Mouse (Mus musculus) limb, embryonic 14.5 days (tissue): ENCODE measurements at regions not wholly inside any gene's neighbourhood (a gene's known extent, or its start where the extent isn't known, plus 50 kb on each side); places are given as distances from the start of the nearest gene placed in this dataset.
"Not testable (repeated sequence)": the region's sequence is repeated elsewhere in the genome, so short reads cannot be mapped to it uniquely, and the experiment has no call there.

ENCODE experiments used
- ATAC-seq: fragments of 200-750 bp; cut with Nextera tagmentation; 2 replicates; pipeline ENCODE4 v1.8.0; 2017; ENCODE audit warnings: low read depth, moderate number of reproducible peaks, moderate TSS enrichment; ENCODE audit not compliant: low FRiP score
- DNase-seq: peaks from one replicate; pipeline ENCODE4 v3.0.0-alpha.2; 2015; ENCODE audit warnings: low spot score
- H3K27ac ChIP-seq: fragments of 300-500 bp; sonication (generic); replicated peaks from 2 replicates; pipeline ENCODE4 v1.5.1; 2014; ENCODE audit warnings: low read depth, mild to moderate bottlenecking, low read length, moderate library complexity, mixed read lengths
- H3K27me3 ChIP-seq: fragments of 300-500 bp; sonication (generic); 2 replicates; pipeline ENCODE4 v1.6.1; 2014; ENCODE audit warnings: low read length, mixed read lengths; ENCODE audit not compliant: control insufficient read depth, insufficient read depth
- H3K36me3 ChIP-seq: fragments of 300-500 bp; sonication (generic); 2 replicates; pipeline ENCODE4 v1.6.1; 2014; ENCODE audit warnings: mild to moderate bottlenecking, low read length, moderate library complexity, mixed read lengths; ENCODE audit not compliant: control insufficient read depth, insufficient read depth
- H3K4me1 ChIP-seq: fragments of 300-500 bp; sonication (generic); 2 replicates; pipeline ENCODE4 v1.6.1; 2014; ENCODE audit warnings: antibody characterized with exemption, low read length, mixed read lengths; ENCODE audit not compliant: control insufficient read depth, insufficient read depth
- H3K4me2 ChIP-seq: fragments of 300-500 bp; sonication (generic); replicated peaks from 2 replicates; pipeline ENCODE4 v1.6.1; 2014; ENCODE audit warnings: low read depth, mild to moderate bottlenecking, low read length, moderate library complexity; ENCODE audit not compliant: severe bottlenecking
- H3K4me3 ChIP-seq: fragments of 300-500 bp; sonication (generic); replicated peaks from 2 replicates; pipeline ENCODE4 v1.5.1; 2014; ENCODE audit warnings: low read length
- H3K9ac ChIP-seq: fragments of 300-500 bp; sonication (generic); 2 replicates; pipeline ENCODE4 v1.6.1; 2014; ENCODE audit warnings: mild to moderate bottlenecking, low read depth, low read length, moderate library complexity; ENCODE audit not compliant: severe bottlenecking
- H3K9me3 ChIP-seq: fragments of 300-500 bp; sonication (generic); 2 replicates; pipeline ENCODE4 v1.6.1; 2016; ENCODE audit warnings: low read length; ENCODE audit not compliant: control insufficient read depth
- POLR2A ChIP-seq: fragments of 200-500 bp; IDR thresholded peaks from 2 replicates; pipeline ENCODE4 v1.8.0; 2012; ENCODE audit warnings: inconsistent platforms, mild to moderate bottlenecking, moderate library complexity, borderline replicate concordance; ENCODE audit not compliant: insufficient read depth, insufficient read length; ENCODE audit errors: extremely low read depth
- WGBS: fragments of 180-500 bp; shearing (Covaris S2); extraction: QIAGEN DNeasy Blood & Tissue Kit; methylation state at CpG from one replicate; pipeline ENCODE4 v1.1.7; 2014; 5-methylcytosine and 5-hydroxymethylcytosine counted together

DNA sequence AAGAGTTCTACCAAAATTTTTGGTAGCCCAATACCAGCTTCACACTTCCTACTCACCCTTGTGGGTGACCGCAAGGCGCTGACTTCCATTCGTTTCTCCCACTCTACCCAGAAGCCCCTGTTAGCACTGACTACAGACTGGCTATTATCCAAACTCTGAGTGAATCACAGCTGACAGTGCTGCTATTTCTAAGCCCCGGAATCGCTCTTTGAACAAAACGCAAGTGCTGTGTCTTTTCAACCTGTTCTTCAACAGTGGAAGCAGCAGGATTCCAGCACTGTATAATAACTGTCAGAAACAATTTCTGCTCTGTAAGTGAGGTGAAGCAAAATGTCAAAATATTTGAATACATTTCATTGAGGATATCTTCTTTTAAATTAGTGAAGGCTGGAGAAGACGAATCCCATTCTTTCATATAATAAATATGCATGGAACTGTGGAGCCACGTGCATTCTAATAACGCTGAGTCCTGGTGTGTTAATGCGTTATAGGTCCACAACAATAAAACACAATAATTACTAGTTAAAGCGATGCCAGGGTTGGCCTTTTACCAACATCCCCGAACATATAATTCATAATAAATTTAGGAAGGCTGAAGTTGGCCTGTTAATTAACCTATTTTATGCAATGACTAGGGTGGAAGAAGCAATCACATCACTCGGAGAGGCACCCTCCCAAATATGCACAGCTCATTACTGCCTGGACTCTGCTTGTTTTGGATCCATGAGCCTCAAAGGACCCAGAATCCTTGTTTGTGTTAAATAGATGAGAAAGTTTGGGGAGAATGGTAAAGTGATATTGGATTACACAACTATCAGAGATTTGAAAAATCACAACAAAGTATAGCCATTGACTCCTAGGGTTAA, 169.0 kb upstream of the Fbxl4 start:
- Histone ChIP-seq H3K9ac (no peak overlapping the region), H3K27me3 (no peaks in the 10 kb centered on the region), H3K9me3 (no peaks in the 10 kb centered on the region), H3K36me3 (no peaks in the 10 kb centered on the region), H3K4me1 (no peaks in the 10 kb centered on the region), H3K4me3 (no peak overlapping the region), H3K27ac (no peak overlapping the region), H3K4me2 (no peak overlapping the region)
- no peak for DNase-seq
- ATAC-seq = no peak
- 76% methylated on average over 13 of the region's 13 CpGs for WGBS
- no peak for TF ChIP-seq POLR2A

GRCm38 (mm10) chr4:22196501-22196900, 160.8 kb upstream of the Fbxl4 start:
- ATAC-seq = no peak
- H3K27me3 ChIP-seq = no peaks in the 10 kb centered on the region
- no peak for TF ChIP-seq POLR2A
- no peak overlapping the region for H3K27ac ChIP-seq
- H3K4me3 ChIP-seq = no peak overlapping the region
- H3K4me2 ChIP-seq = no peak overlapping the region
- peak; percentile 58 for DNase-seq
- H3K36me3 ChIP-seq = no peaks in the 10 kb centered on the region
- no peak overlapping the region for H3K9ac ChIP-seq
- no peaks in the 10 kb centered on the region for H3K9me3 ChIP-seq
- no peaks in the 10 kb centered on the region for H3K4me1 ChIP-seq
- WGBS = 15% methylated on average over 3 of the region's 3 CpGs

DNA sequence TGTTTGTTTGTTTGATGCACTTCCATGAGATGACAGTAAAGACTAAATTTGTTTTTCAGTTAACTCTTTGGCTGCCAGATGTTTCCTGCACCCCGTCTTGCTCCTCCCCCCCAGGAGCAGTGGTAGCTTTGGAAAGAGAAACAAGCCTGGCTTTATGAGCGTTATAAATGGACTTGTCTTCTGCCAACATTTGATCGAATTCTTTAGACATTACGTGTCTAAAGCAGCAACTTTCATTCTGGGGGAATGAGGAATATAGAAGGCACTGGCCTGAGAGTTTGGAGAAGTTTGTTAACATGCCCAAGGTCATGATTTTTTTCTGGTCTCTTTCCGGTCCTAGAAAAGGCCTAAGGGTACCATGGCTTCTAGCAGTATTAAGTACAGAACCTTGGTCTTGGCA, 148.8 kb upstream of the Fbxl4 start:
- TF ChIP-seq POLR2A = no peak
- H3K4me1 ChIP-seq = no peaks in the 10 kb centered on the region
- no peak overlapping the region for H3K27ac ChIP-seq
- WGBS = 48% methylated on average over 5 of the region's 5 CpGs
- H3K9me3 ChIP-seq = no peaks in the 10 kb centered on the region
- no peak overlapping the region for H3K4me2 ChIP-seq
- H3K9ac ChIP-seq = no peak overlapping the region
- no peaks in the 10 kb centered on the region for H3K27me3 ChIP-seq
- no peaks in the 10 kb centered on the region for H3K36me3 ChIP-seq
- ATAC-seq (no peak), DNase-seq (peak; percentile 53)
- H3K4me3 ChIP-seq = no peak overlapping the region

DNA sequence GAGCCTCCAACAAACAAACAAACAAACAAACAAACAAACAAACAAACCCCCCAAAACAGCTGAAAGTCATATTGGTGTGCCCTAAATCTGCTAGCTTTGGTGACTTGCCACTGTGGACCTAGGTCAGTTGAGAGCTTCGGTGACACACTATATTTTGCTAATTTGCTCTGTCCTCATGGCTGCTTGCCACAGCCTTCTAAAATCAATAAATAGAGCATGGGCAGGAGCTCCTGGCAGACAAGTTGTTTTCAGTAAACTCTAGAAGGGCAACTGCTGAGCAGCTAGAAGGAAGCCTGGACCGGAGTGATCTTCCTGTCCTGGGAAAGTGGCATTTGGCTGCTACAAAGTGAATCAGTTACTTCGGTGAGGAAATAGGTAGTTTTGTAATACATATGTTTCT, 119.7 kb upstream of the Fbxl4 start:
- no peak overlapping the region for H3K4me3 ChIP-seq
- no peaks in the 10 kb centered on the region for H3K27me3 ChIP-seq
- no peak for ATAC-seq
- no peak overlapping the region for H3K27ac ChIP-seq
- H3K36me3 ChIP-seq = no peaks in the 10 kb centered on the region
- no peak overlapping the region for H3K4me2 ChIP-seq
- no peak for DNase-seq
- 87% methylated on average over 3 of the region's 3 CpGs for WGBS
- H3K4me1 ChIP-seq = no peaks in the 10 kb centered on the region
- H3K9ac ChIP-seq = no peak overlapping the region
- no peak for TF ChIP-seq POLR2A
- no peaks in the 10 kb centered on the region for H3K9me3 ChIP-seq

GRCm38 (mm10) chr4:22250276-22250675, 107.1 kb upstream of the Fbxl4 start:
- H3K4me1 ChIP-seq, H3K27ac ChIP-seq, H3K27me3 ChIP-seq, H3K9ac ChIP-seq, ATAC-seq, H3K4me2 ChIP-seq, DNase-seq, H3K9me3 ChIP-seq, H3K36me3 ChIP-seq, H3K4me3 ChIP-seq: not testable (repeated sequence)
- WGBS = 23% methylated on average over 1 of the region's 1 CpGs

- H3K36me3 ChIP-seq = no peaks in the 10 kb centered on the region
- no peak overlapping the region for H3K4me2 ChIP-seq
- H3K9me3 ChIP-seq = no peaks in the 10 kb centered on the region
- no peak overlapping the region for H3K4me3 ChIP-seq
- H3K27me3 ChIP-seq = no peaks in the 10 kb centered on the region
- TF ChIP-seq POLR2A = no peak
- no peak for ATAC-seq
- H3K4me1 ChIP-seq = no peaks in the 10 kb centered on the region
- no peak for DNase-seq
- 14% methylated on average over 6 of the region's 6 CpGs for WGBS
- no peak overlapping the region for H3K9ac ChIP-seq
- H3K27ac ChIP-seq = no peak overlapping the region
Measured at GRCm38 (mm10) chr4:22263903-22264302, 93.4 kb upstream of the Fbxl4 start.
